Mouse (Mus musculus): Measurements from ENCODE around the gene Fam102a.

DNA sequence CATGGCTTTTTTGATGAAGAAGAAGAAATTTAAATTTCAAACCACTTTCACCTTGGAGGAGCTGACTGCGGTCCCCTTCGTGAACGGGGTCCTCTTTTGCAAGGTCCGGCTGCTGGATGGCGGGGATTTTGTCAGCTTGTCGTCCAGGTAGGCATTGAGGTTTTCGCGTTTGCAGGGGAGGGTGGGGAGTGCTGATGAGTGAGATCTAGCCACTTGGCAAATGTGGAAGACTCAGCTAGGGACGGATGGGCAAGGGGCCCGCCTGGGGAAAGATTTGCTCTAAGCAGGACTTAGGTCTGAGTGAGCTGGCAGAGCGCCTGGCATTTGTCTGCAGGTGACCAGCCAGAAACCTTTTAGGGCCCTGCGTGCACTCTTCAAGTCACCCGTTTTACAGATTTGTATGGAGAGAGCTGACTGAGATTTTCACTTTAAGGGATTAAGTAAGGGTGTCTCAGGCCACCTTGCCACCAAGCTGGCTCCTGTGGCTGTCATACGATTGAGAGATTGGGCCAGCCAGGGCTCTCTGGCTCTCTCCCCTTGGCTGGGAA is 1.0 kb downstream of the Fam102a start:
- no peak for TF ChIP-seq POLR2A (IDR thresholded peaks at IDR 0.05; ENCODE audit: low read depth, low read length)
- TF ChIP-seq CTCF (conservative IDR thresholded peaks at IDR 0.05; ENCODE audit: insufficient read depth, insufficient read length, low read depth, low read length): no peak

Data from kidney, adult 2 months (tissue).